Mouse (Mus musculus) urinary bladder, postnatal 4 days (tissue): ENCODE data around the gene Zfp59.
"Not testable (repeated sequence)": the region's sequence is repeated elsewhere in the genome, so short reads cannot be mapped to it uniquely, and the experiment has no call there.

ENCODE experiments used
- DNase-seq, 2 experiments: peaks; one replicate each; pipeline ENCODE4 v3.0.0; 2021 to 2022; ENCODE audit warnings: low spot score in 2 of 2

Gene Zfp59

GRCm38 (mm10) chr7:27862578-27862977, 24.2 kb downstream of the Zfp59 start:
- not testable (repeated sequence) for DNase-seq

DNA sequence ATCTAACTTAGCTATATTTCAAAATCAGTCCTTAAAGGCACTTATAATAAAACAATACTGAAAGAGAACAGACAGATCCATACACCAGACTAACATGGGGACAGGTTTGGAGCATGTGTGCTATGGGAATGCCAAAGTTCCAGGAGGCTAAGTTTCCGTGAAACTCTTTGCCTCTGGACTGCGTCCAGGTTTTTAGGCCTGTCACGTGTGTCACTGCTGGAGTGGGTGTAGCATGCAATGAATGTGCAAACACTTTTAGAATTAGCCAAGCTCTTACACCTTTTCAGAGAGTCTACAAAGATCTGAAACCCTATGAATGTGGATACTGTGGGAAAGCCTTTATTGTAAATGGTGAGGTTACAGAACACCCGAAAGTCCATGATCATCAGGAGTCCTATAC, 43.3 kb downstream of the Zfp59 start:
- DNase-seq: no peak

- DNase-seq: no peak
These were observed 62.2 kb downstream of the Zfp59 start for GRCm38 (mm10) chr7:27900601-27901000.

- DNase-seq: no peak
These were observed 66.8 kb downstream of the Zfp59 start for GRCm38 (mm10) chr7:27905061-27905848.
